Mouse (Mus musculus) CD4-positive, CD25-positive, alpha-beta regulatory T cell, adult 2 months (primary cell): ENCODE measurements around the gene Zfp398.
"Not testable (repeated sequence)": the region's sequence is repeated elsewhere in the genome, so short reads cannot be mapped to it uniquely, and the experiment has no call there.

ENCODE experiments used
- DNase-seq: peaks from one replicate; pipeline ENCODE4 v3.0.0-alpha.2; 2012; ENCODE audit warnings: low read depth, low spot score

Zfp398 gene

GRCm38 (mm10) chr6:47824241-47824640 lies 11.2 kb upstream of the Zfp398 start:
- no peak for DNase-seq

GRCm38 (mm10) chr6:47827462-47827861 lies 8.0 kb upstream of the Zfp398 start:
- DNase-seq, result no peak

GRCm38 (mm10) chr6:47828950-47829349 lies 6.5 kb upstream of the Zfp398 start:
- DNase-seq, result peak; percentile 45

- peak; percentile 94 for DNase-seq
These were observed 5.1 kb upstream of the Zfp398 start, which contains the start of gene Zfp786 for GRCm38 (mm10) chr6:47830104-47831078. Zfp786 (minus strand) TSS chr6:47830867.

- DNase-seq, result no peak
These were observed 3.2 kb upstream of the Zfp398 start for GRCm38 (mm10) chr6:47832220-47832619.

- peak; percentile 64 for DNase-seq
These were observed 592 bp downstream of the Zfp398 start for GRCm38 (mm10) chr6:47835984-47836521.

- no peak for DNase-seq
These were observed 2.2 kb downstream of the Zfp398 start for GRCm38 (mm10) chr6:47837630-47838029.

- no peak for DNase-seq
These were observed 5.6 kb downstream of the Zfp398 start for GRCm38 (mm10) chr6:47841077-47841476.

GRCm38 (mm10) chr6:47841831-47842230 lies 6.4 kb downstream of the Zfp398 start:
- DNase-seq, result no peak

- DNase-seq, result no peak
These were observed 6.9 kb downstream of the Zfp398 start for GRCm38 (mm10) chr6:47842337-47842736.

GRCm38 (mm10) chr6:47845779-47846178 lies 10.3 kb downstream of the Zfp398 start:
- no peak for DNase-seq

GRCm38 (mm10) chr6:47857241-47857640 lies 21.8 kb downstream of the Zfp398 start:
- no peak for DNase-seq

- not testable (repeated sequence) for DNase-seq
These were observed 22.3 kb downstream of the Zfp398 start for GRCm38 (mm10) chr6:47857729-47858128.

GRCm38 (mm10) chr6:47872266-47872665 lies 36.8 kb downstream of the Zfp398 start:
- DNase-seq, result no peak

GRCm38 (mm10) chr6:47877058-47877457 lies 41.6 kb downstream of the Zfp398 start, which contains the start of gene Zfp282:
Zfp282 (plus strand) TSS chr6:47877204.
- DNase-seq, result no peak

- DNase-seq, result peak; percentile 77
These were observed 42.1 kb downstream of the Zfp398 start for GRCm38 (mm10) chr6:47877461-47878132.

- no peak for DNase-seq
These were observed 42.7 kb downstream of the Zfp398 start for GRCm38 (mm10) chr6:47878133-47878514.

- no peak for DNase-seq
These were observed 43.1 kb downstream of the Zfp398 start for GRCm38 (mm10) chr6:47878593-47878992.

GRCm38 (mm10) chr6:47879049-47879716 lies 43.7 kb downstream of the Zfp398 start:
- no peak for DNase-seq

GRCm38 (mm10) chr6:47880166-47880565 lies 44.7 kb downstream of the Zfp398 start:
- no peak for DNase-seq

- DNase-seq, result no peak
These were observed 53.4 kb downstream of the Zfp398 start for GRCm38 (mm10) chr6:47888812-47889383.
